Mouse (Mus musculus): ENCODE results near the gene Mccc2. TPM values are rescaled to one million over a fixed set of nuclear protein-coding genes. Genes with fewer than 3 reads are reported as not detected.
A peak's percentile ranks its signal among the peaks of the same experiment; 100 is the strongest.
"Not testable (repeated sequence)": the region's sequence is repeated elsewhere in the genome, so short reads cannot be mapped to it uniquely, and the experiment has no call there.

Gene Mccc2
- polyA plus RNA-seq (2015; fragmentation: Nextera tagmentation; extraction: Ambion mirVana), result 28.9 and 30.8 TPM in 2 replicates

DNA sequence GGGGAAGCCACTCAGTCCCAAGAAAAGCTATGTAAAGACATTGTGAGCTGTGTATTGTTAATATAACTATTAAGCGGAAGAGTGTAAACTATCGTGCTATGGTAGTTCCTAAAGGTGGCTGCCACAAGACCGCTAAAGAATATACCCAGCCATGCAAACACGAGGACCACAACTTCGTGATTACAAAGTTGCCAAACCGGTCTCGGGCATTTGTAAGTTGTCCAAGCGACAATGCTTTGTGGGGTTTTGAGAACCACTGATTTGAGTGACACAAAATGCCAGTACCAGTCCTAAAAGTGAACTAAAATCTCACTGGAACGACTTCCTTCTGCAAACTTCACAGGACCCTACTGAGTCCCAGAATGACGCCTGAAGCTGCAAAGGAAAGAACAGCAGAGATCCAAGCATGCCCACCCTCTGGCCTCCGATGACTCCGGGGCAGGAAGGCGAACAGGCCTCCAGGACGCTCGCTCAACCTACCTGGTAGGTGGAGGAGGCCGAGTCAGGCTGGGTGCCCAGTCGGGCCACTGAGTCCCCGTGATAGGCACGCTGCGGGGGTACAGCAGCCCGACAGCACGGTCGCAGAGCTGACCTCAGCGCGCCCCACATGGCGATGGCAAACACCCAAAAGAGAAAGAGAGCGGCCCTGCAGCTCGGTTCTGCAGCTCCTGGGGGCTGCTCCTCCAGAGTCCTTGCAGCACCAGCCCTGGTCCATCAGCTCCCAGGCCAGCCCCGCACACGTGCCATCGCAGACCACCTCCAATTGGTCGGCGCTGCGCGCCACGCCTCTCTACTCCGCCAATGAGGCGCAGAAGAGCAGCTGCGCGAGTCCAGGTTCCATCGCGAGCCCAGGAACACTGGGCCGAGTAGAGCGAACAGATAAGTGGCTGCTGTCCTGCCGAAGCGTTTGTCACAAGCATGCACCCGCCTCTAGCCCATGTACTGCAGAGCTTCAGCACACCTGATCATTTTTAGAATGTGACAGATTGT, at the start of gene Mccc2:
Gene Mccc2, minus strand, starts transcription at position 734 of the 990 bp plus-strand sequence.
- Histone ChIP-seq H3K27me3 (no peaks in the 10 kb centered on the region), H3K36me3 (peaks cover 5% of the 10 kb centered on the region), H3K4me2 (peak within 1 kb of the TSS; percentile 85), H3K9me3 (replicated peaks) (no peaks in the 10 kb centered on the region), H3K9ac (peak within 1 kb of the TSS; percentile 76), H3K4me1 (replicated peaks) (peaks cover 15% of the 10 kb centered on the region; the same call in 1 of the 2 replicates), H3K4me3 (peak within 1 kb of the TSS; percentile 76), H3K27ac (peak within 1 kb of the TSS; percentile 66)
- WGBS, result 4% methylated on average over 43 of the region's 47 CpGs
- ATAC-seq (replicated peaks; ENCODE audit: insufficient number of reproducible peaks, insufficient read depth, low FRiP score, low read depth), result peak; percentile 100

DNA sequence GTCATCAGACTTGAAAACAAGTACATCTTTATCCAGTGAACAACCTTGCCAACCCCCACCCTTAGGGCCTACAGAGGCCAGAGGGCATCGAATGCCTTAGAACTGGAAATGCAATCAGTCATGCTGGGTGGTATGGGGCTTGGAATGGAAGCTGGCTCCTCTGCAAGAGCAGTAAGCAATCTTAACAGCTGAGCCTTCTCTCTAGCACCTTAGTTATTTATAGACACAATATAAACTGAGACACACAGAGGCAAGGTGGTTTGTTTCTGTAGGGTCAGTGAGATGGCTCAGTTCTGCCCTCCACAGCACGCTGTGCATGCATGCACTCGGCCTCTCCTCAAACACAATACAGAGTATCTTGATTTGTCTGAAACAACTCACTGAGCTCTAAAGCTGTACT, 48.5 kb upstream of the Mccc2 start:
- WGBS, result 64% methylated on average over 3 of the region's 3 CpGs
- peaks cover 76% of the 10 kb centered on the region for H3K36me3 ChIP-seq

DNA sequence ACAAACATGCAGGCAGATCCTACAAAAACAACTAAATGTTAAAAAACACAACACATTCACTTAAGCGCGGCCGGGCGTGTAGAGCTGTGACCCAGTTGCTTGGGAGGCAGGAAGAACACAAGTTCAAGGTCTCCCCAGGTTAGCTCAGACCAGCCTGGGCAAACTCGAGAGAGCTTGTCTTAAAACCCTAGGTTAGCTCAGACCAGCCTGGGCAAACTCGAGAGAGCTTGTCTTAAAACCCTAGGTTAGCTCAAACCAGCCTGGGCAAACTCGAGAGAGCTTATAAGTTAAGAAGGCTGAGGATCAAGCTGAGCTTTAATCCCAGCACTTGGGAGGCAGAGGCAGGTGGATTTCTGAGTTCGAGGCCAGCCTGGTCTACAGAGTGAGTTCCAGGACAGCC, 42.3 kb upstream of the Mccc2 start:
- not testable (repeated sequence) for H3K4me3 ChIP-seq; H3K27ac ChIP-seq; H3K4me1 ChIP-seq (replicated peaks); H3K9ac ChIP-seq; H3K27me3 ChIP-seq; H3K9me3 ChIP-seq (replicated peaks); ATAC-seq (replicated peaks; ENCODE audit: insufficient number of reproducible peaks, insufficient read depth, low FRiP score, low read depth); H3K4me2 ChIP-seq
- WGBS, result 96% methylated on average over 8 of the region's 8 CpGs
- peaks cover 84% of the 10 kb centered on the region for H3K36me3 ChIP-seq

More for the DNA sequence above, 48.5 kb upstream of the Mccc2 start:
- Histone ChIP-seq H3K4me1 (replicated peaks) (peaks cover 3% of the 10 kb centered on the region; the same call in 1 of the 2 replicates), H3K4me3 (no peak overlapping the region), H3K4me2 (no peak overlapping the region), H3K27ac (peak overlapping the region; percentile 33; the same call in 1 of the 2 replicates), H3K9ac (no peak overlapping the region), H3K9me3 (replicated peaks) (no peaks in the 10 kb centered on the region), H3K27me3 (no peaks in the 10 kb centered on the region)
- ATAC-seq (replicated peaks; ENCODE audit: insufficient number of reproducible peaks, insufficient read depth, low FRiP score, low read depth), result peak; percentile 39; the same call in 1 of the 2 replicates

DNA sequence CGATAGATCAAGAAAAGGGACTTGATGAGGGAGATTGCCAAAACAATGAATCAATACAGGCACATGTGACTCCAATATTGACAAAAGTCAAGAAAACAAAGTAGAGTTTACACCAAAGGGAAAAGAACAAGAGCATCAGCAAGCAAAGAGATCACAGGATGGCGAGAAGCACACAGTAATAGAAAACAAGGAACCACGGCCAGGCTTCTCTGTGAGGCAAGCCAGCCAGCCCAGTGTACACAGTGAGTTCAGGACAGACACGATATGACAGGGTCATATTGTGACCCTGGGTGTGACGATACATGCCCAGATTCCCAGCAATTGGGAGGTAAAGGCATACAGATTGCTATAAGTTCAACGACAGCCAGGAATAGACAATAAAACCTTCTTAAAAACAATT, 10.6 kb upstream of the Mccc2 start:
- Histone ChIP-seq H3K9ac (no peak overlapping the region), H3K4me2 (no peak overlapping the region), H3K4me1 (replicated peaks) (no peaks in the 10 kb centered on the region), H3K36me3 (peaks cover 71% of the 10 kb centered on the region), H3K9me3 (replicated peaks) (no peaks in the 10 kb centered on the region), H3K4me3 (no peak overlapping the region), H3K27me3 (no peaks in the 10 kb centered on the region), H3K27ac (no peak overlapping the region)
- WGBS, result 90% methylated on average over 6 of the region's 6 CpGs
- no peak for ATAC-seq (replicated peaks; ENCODE audit: insufficient number of reproducible peaks, insufficient read depth, low FRiP score, low read depth)

DNA sequence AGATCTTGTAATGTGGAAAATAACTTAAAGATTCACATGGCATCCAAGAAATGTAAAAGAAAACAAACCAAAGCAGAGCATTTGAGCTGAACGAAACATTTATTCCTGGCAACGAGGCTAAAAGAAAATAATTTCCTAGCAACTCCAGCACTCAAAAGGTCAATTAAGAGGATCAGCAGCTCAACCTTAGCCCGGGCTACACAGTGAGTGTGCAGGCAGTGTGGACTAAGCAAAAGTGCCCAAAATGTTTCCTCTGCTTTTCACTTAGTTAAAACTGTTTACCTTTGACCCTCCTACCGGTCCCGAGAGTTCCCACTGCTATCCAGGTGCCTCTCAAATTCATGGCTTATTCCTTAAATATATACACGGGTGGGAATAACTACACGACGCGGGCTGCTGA, 1.5 kb upstream of the Mccc2 start:
- no peak overlapping the region for H3K4me2 ChIP-seq
- peaks cover 10% of the 10 kb centered on the region for H3K36me3 ChIP-seq
- no peaks in the 10 kb centered on the region for H3K27me3 ChIP-seq
- 83% methylated on average over 9 of the region's 9 CpGs for WGBS
- H3K9ac ChIP-seq, result no peak overlapping the region
- peaks cover 15% of the 10 kb centered on the region; the same call in 1 of the 2 replicates for H3K4me1 ChIP-seq (replicated peaks)
- no peak for ATAC-seq (replicated peaks; ENCODE audit: insufficient number of reproducible peaks, insufficient read depth, low FRiP score, low read depth)
- H3K27ac ChIP-seq, result no peak overlapping the region
- no peak overlapping the region for H3K4me3 ChIP-seq
- no peaks in the 10 kb centered on the region for H3K9me3 ChIP-seq (replicated peaks)

DNA sequence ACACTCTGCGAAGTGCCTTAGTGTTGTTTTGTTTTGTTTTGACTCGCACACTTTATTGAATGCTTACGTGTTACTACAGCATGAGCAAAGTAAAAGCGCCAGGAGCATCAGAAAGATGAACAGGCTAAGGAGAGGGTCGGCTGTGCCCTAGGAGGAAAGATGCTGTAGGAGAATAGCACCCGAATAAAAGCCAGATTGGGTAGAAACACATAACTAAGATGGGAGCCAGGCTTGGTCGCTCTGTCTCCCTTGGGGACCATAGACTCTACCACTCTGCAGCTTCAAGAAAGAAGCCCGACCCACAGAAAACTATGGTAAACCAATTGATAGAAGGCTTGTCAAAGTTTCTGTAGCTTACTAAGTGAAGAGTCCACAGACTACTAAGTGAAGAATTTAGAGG, 498 bp upstream of the Mccc2 start:
- Histone ChIP-seq H3K27me3 (no peaks in the 10 kb centered on the region), H3K27ac (peak overlapping the region; percentile 66), H3K4me1 (replicated peaks) (peaks cover 15% of the 10 kb centered on the region; the same call in 1 of the 2 replicates), H3K9ac (peak overlapping the region; percentile 76), H3K36me3 (peaks cover 7% of the 10 kb centered on the region), H3K4me3 (peak overlapping the region; percentile 76), H3K9me3 (replicated peaks) (no peaks in the 10 kb centered on the region), H3K4me2 (peak overlapping the region; percentile 85)
- 6% methylated on average over 8 of the region's 8 CpGs for WGBS
- ATAC-seq (replicated peaks; ENCODE audit: insufficient number of reproducible peaks, insufficient read depth, low FRiP score, low read depth), result no peak

DNA sequence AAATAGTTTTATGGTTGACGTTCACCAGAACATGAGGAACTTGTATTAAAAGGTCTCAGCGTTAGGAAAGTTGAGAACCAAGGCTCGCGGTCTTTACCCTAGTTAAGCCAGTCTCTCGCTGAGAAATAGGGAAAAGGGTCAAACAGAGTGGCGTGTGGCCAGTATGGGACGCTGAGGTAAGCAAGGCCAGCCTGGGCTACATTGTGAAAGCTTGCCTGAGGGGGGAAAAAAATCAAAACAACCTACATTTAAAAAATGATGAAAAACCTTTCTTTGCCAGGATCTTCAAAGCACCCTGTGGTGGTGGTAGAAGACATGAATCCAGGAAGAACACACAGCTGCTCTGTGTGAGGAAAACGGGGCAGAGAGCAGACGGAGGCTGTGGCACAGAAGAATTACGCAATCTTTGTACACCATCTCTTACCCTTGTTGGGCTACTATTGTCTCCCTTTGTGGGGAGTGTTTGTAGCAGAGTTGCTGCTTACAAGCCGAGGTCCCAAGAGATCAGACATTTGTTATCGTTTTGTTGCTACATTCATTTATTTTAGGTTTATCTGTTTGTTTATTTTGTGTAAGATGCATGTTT, 9.4 kb downstream of the Mccc2 start:
- Histone ChIP-seq H3K36me3 (no peaks in the 10 kb centered on the region), H3K4me3 (no peak overlapping the region), H3K27ac (no peak overlapping the region), H3K9me3 (replicated peaks) (no peaks in the 10 kb centered on the region), H3K27me3 (no peaks in the 10 kb centered on the region), H3K4me1 (replicated peaks) (peaks cover 4% of the 10 kb centered on the region), H3K9ac (no peak overlapping the region), H3K4me2 (no peak overlapping the region)
- 83% methylated on average over 12 of the region's 12 CpGs for WGBS
- ATAC-seq (replicated peaks; ENCODE audit: insufficient number of reproducible peaks, insufficient read depth, low FRiP score, low read depth), result no peak

DNA sequence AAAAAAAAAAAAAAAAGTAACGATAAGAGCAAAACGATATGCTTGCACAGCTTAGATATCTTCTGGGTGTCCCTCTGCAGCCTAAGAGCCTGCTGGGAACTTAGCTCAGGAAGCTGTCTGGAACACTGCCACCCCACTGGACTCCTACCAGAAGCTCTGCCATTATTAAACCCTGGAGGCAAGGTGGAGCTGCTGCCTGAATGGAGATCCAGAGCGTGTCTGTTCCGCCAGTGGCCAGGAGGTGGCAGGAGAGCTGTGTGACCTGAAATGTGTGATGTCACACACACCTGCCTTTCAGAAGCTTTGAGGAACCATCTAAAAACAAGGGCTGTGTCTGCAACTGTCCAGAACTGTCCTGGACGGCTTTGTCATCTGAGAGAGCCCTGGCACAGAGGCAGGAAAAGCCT, 13.6 kb downstream of the Mccc2 start:
- peak; percentile 66 for ATAC-seq (replicated peaks; ENCODE audit: insufficient number of reproducible peaks, insufficient read depth, low FRiP score, low read depth)
- Histone ChIP-seq H3K27ac (no peak overlapping the region), H3K9ac (no peak overlapping the region), H3K4me2 (no peak overlapping the region), H3K36me3 (no peaks in the 10 kb centered on the region), H3K9me3 (replicated peaks) (no peaks in the 10 kb centered on the region), H3K4me1 (replicated peaks) (peaks cover 4% of the 10 kb centered on the region), H3K27me3 (no peaks in the 10 kb centered on the region), H3K4me3 (no peak overlapping the region)
- 25% methylated on average over 5 of the region's 5 CpGs for WGBS

DNA sequence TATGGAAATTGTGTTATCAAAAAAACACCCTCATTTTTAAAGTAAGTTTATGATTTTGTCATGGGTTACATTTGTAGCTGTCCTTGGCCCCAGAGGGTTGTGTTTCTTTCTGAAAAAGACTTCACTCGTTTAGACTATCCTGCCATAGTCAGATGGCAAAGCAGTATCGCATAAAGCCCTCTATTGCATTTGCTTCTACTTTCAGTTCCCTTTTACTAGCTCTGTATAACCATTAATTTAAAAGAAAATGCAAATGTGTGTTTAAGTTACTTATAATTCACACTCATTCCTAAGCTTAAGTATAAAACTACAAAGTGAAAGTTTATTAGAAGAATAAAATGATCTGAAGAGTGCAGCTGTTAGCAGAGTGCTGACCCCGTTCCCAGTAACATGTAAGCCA, 16.4 kb downstream of the Mccc2 start:
- no peak overlapping the region for H3K9ac ChIP-seq
- H3K27ac ChIP-seq, result no peak overlapping the region
- H3K36me3 ChIP-seq, result no peaks in the 10 kb centered on the region
- peaks cover 4% of the 10 kb centered on the region for H3K4me1 ChIP-seq (replicated peaks)
- no peak for ATAC-seq (replicated peaks; ENCODE audit: insufficient number of reproducible peaks, insufficient read depth, low FRiP score, low read depth)
- no peaks in the 10 kb centered on the region for H3K9me3 ChIP-seq (replicated peaks)
- WGBS, result 83% methylated on average over 3 of the region's 3 CpGs
- H3K4me3 ChIP-seq, result no peak overlapping the region
- H3K4me2 ChIP-seq, result no peak overlapping the region
- H3K27me3 ChIP-seq, result no peaks in the 10 kb centered on the region

DNA sequence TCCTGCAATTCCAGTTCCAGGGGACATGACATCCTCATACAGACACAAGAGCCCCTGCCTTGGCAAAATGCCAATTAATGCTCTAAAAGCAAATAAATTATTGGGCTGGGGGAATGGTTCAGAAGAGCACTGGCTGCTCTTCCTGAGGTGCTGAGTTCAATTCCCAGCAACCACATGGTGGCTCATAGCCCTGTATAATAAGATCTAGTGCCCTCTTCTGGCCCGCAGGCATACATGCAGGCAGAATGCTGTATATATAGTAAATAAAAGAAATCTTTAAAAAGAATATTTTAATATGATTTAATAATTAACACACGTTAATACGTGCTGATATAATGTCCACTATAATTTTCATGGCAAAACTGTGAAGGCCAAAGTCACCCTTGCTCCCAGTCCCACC, 17.3 kb downstream of the Mccc2 start:
- Histone ChIP-seq H3K4me1 (replicated peaks) (peaks cover 4% of the 10 kb centered on the region), H3K36me3 (peaks cover 5% of the 10 kb centered on the region; the same call in 1 of the 2 replicates), H3K4me2 (no peak overlapping the region), H3K9ac (no peak overlapping the region), H3K27ac (no peak overlapping the region), H3K9me3 (replicated peaks) (no peaks in the 10 kb centered on the region), H3K4me3 (no peak overlapping the region), H3K27me3 (no peaks in the 10 kb centered on the region)
- 83% methylated on average over 3 of the region's 3 CpGs for WGBS
- ATAC-seq (replicated peaks; ENCODE audit: insufficient number of reproducible peaks, insufficient read depth, low FRiP score, low read depth), result no peak

DNA sequence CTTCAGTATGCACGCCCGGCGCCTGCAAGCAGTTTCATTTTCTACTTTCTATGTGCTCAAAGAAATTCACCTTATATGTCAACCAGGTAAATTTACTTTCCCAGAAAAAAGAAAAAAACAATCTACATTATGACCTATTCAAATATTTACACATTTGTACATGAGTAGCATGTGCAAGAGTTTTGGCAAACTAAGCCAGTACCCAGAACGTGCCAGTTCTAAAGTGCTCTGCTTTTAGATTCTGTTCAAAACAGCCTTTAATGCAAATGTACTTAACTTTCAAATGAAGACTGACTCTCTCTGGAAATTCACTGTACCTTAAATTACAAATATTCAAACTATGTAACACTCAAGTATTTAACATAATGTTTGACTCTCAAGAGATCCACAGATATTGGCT, 25.8 kb downstream of the Mccc2 start:
- no peak overlapping the region for H3K9ac ChIP-seq
- no peak overlapping the region for H3K4me3 ChIP-seq
- 91% methylated on average over 4 of the region's 4 CpGs for WGBS
- H3K27me3 ChIP-seq, result no peaks in the 10 kb centered on the region
- H3K36me3 ChIP-seq, result peaks cover 5% of the 10 kb centered on the region; the same call in 1 of the 2 replicates
- H3K27ac ChIP-seq, result no peak overlapping the region
- ATAC-seq (replicated peaks; ENCODE audit: insufficient number of reproducible peaks, insufficient read depth, low FRiP score, low read depth), result no peak
- H3K9me3 ChIP-seq (replicated peaks), result no peaks in the 10 kb centered on the region
- no peaks in the 10 kb centered on the region for H3K4me1 ChIP-seq (replicated peaks)
- H3K4me2 ChIP-seq, result no peak overlapping the region

Data from heart, embryonic 15.5 days (tissue).